Mouse (Mus musculus) kidney, adult 11 months (tissue): Measurements from ENCODE around the gene Mgat5.

Experiments used
- DNase-seq: peaks from one replicate; pipeline ENCODE4 v3.0.0; 2022

The Mgat5 gene

DNA sequence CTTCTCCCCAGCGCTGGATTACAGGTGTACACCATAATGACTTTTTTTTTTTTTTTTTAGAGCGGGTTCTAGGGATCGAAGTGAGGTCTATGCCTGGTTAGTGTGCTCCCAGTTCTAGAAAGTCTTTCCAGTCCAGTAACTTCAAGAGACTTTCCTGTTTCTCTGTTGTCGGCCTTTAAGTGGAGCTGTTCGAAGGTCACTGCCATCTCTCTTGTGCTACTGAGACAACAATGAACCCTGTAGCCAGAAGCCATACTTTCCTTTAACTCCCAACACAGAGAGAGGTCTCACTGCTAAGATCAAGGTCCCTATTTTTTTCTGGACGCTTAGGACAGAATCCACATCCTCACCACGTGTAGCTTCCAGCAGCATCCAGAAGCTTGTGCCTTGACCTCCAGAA is 13.4 kb downstream of the Mgat5 start:
- DNase-seq: no peak

- DNase-seq: no peak
Measured at GRCm38 (mm10) chr1:127219161-127219560, 14.3 kb downstream of the Mgat5 start.

- no peak for DNase-seq
Measured at GRCm38 (mm10) chr1:127219621-127220020, 14.8 kb downstream of the Mgat5 start.

- DNase-seq: no peak
Measured at GRCm38 (mm10) chr1:127221998-127222736, 17.4 kb downstream of the Mgat5 start.

DNA sequence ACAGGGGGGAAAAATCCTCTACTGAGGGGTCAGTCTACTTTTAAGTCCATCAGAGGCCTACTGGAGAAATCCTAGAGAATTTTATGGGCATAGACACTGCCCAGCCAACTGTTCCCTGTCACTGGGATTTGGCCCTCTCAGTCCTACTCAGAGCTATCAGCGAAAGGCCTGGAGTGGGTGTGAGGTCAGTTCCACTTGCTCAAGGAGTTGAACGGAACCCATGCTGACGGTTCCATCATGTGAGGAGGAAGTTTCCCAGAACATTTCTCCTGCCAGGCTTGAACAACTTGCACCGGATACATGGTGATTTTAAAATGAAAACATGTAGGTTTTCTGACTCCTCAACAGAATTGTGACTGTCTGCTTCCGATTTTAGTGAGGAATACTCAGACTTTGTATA is 20.2 kb downstream of the Mgat5 start:
- no peak for DNase-seq

- DNase-seq: no peak
Measured at GRCm38 (mm10) chr1:127229011-127229410, 24.2 kb downstream of the Mgat5 start.

- no peak for DNase-seq
Measured at GRCm38 (mm10) chr1:127230468-127230867, 25.7 kb downstream of the Mgat5 start.

- DNase-seq: no peak
Measured at GRCm38 (mm10) chr1:127233191-127233651, 28.4 kb downstream of the Mgat5 start.

- DNase-seq: no peak
Measured at GRCm38 (mm10) chr1:127235157-127235556, 30.3 kb downstream of the Mgat5 start.

- no peak for DNase-seq
Measured at GRCm38 (mm10) chr1:127236396-127236795, 31.6 kb downstream of the Mgat5 start.

DNA sequence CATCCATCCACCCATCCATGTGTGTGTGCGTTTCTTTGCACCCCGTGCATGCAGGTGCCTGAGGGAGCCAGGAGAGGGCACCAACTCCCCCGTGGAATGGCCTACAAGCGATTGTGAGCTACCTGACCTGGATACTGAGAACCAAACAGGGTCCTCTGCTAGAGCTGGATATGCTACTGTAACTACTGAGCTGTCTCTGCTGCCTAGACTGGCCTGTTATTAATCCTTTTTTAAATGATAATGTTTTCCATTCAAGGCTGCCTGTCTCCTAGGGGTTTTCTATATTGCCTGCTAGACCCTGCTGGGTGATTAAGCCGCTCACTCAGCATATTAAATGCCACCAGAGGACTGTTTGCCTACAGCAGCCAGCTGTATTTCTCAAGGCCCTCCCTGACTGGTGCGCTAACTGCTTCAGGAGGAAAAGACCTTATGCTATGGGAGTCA is 34.1 kb downstream of the Mgat5 start:
- no peak for DNase-seq

DNA sequence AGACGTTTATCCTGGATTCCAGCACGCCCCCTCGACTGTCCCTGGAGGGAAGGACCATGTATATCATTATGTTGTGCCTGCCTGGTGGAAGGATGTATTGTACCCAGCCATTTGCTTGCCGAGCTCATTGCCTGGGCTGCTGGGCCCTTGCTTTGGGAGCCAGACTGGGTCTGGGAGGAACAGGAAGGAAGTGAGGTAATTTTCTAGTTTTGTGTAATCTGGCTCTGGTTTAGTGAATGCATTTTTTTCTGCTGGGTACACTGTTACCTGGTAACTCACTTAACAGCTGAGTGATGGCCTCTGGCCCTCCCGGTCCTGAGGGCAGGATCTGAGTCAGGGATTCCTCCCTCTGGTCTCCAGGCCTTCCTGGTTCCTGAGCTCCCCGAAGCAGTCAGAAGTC is 35.1 kb downstream of the Mgat5 start:
- DNase-seq: no peak

DNA sequence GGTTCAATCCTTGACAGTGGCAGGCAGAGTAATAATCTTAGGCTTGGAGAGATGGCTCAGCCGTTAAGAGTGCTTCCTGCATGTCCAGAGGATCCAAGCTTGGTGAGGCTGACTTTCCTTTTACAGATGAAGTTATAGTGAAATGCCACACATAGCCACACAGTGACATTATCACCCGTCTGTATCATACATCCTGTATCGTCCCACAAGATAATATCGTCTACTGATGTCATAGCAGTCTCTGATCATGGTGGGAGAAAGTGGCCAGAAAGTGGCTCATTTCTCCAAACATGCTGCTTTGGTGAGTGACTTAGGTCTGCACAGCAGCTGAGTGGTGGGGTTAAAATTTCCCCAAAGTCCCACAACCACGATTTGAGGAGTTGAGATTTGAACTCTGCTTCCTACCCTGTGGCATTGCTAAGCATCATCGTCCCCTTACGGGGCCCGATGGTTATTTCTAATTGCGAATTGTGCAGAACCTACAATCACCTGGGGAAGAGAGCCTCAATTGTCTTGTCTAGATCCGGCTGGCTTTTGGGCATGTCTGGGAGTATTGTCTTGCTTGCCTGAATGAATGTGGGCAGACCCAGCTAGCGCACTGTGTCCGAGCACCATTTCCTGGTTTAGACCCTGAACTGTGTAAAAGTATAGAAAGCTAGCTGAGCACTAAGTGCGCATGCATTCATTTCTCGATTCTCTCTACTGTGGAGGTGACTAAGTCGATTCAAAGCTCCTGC is 37.5 kb downstream of the Mgat5 start:
- no peak for DNase-seq

DNA sequence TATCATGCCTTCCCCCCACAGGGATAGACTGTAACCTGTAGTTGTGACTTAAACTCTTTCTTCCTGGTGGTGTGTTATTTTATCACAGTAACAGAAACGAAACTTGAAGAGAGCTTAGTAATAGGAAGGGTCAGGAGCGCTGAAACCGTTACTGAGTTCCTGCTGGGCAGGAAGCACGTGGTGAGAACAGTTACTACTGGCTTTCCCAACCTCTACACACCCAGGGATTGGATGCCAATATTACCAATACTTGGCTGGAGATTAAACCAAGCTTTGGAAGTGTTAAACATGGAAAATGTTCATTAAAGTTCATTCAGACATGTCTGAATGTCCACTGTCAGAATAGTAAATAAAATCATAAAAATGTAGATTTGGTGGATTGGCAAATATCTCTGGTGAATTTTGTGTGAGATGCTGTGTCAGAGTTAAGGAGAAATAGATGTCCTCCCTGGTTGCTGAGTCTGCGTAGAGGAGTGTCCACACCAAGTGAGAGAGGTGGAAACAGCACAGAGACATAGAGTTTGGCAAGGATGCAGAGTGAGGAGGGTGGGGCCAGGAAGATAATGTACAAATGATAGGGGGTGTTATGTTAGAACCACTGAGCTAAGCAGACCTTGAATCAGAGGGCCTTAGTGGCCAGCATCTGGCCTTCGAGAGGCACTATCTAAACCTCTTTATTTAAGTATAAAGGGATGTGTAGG is 38.2 kb downstream of the Mgat5 start:
- no peak for DNase-seq

DNA sequence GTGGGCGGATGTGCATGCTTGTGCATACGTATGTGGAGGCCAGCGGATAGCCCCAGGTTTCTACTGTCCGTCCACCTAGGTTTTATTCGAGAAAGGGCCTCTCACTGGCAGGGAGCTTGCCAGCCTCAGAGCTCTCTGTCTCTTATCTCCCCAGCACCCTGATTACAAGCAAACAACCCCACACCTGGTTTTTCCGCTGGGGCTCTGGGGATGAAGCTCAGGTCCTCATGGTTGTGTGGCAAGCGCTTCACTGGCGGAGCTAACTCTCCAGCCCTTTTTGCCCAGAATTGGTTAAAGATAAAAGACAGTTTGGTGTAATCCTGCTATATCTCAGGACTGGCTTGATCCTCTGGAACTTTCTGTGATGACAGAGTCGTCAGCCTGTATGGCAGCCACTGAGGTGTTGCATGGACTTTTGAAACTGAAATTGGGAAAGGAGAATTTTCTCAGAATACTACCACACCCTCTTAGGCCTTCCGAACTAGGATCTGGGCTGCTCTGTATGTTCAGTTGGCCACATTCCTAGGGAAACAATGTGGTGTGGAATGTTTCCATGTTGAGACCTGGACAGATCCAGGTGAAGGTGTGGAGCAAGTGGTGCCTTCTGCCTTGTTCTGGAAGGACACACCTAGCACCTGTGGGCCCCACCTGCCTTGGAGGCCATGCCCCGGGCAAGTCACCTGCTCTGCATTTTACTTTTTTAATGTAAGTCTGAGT is 39.4 kb downstream of the Mgat5 start:
- DNase-seq: no peak

DNA sequence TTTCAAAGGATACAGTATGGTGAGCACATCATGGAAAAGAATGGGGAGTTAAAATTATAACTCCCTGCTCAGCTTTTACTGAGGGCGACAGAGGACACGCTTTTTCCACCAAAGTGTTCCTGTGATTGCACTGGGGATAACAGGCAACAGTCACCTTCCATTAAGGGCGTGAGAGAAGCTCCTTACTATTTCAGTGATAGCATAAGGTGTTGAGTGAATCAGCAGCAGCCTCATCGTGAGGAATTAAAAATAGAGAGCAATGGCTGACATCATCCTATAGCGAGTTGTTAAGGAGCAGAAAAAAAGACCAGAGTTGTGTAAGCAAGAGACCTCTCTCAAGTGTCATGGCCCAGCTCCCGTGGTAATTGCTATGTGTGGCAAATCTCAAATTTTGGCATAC is 41.3 kb downstream of the Mgat5 start:
- DNase-seq: no peak

DNA sequence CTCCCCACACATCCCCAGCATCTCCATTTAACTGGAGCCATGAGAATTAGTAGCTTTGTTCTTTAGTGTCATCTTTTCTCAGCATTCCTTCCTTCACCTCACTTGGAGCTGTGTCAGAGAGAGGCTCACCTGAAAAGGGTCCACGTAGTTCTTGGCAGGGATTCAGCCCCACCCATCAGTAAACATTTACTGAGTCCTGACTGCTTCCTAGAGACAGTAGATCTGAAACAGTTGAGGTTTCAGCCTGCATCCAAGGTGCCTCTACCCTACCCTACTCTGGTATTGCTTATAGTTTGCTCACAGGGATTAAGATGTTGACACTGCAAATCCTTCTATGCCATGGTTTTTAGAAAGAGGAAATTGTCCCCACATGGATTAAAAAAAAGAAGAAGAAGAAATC is 43.6 kb downstream of the Mgat5 start:
- peak; percentile 36 for DNase-seq

DNA sequence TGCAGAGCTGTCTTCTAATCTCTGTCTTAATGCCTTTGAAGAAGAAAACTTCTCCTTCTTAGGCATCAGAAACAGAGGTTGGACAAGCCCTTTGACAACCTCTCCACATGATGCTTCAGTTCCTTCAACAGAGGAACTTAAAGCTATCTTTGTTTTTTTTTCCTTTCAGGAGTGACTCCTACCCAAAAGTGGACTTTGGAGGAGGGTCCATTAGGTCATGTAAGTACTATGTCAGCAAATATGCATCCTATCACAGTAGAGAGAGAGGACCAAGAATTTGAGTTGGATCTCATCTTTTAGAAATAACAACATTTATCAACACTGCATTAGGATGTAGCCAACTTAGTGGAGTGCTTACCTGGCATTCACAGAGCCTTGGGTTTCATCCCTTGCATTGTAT is 44.8 kb downstream of the Mgat5 start:
- no peak for DNase-seq

DNA sequence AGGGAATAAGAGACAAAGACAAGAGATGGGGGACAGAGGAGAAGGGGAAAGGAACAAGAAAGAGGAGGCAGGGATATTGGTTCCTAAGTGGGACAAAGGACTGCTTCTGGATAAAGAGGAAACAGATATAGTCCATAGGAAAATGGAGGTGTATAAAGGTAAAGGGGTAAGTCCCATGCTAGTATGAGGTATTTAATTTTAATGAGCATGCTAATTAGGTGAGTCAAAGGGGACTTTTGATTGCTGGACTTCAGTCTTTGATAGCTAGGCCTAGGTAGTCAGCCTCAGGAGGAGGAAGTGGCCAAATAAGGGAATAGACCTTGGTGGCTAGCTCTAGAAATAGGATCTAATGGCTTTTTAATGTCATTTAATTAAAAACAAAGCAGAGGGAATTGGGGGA is 45.5 kb downstream of the Mgat5 start:
- no peak for DNase-seq

GRCm38 (mm10) chr1:127251751-127252150 is 46.9 kb downstream of the Mgat5 start:
- DNase-seq: no peak

DNA sequence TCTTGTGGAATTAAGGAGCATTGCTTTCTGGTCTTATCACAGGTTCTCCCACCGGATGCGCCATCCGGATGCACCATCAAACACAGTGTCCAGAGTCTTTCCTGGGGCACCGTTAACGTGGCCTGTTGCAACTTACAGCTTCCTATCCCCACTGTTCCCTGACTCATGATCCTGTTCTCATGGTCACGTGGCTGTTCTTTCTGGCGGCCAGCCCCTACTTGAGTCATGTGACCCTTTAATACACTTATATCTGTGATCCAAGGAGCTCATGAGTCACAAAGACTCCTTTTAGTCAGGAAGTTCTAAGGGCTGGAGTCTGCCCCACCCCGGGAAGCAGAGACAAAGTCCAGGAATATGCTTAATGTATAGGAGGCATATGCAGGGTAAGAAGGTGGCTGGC is 52.2 kb downstream of the Mgat5 start:
- no peak for DNase-seq

DNA sequence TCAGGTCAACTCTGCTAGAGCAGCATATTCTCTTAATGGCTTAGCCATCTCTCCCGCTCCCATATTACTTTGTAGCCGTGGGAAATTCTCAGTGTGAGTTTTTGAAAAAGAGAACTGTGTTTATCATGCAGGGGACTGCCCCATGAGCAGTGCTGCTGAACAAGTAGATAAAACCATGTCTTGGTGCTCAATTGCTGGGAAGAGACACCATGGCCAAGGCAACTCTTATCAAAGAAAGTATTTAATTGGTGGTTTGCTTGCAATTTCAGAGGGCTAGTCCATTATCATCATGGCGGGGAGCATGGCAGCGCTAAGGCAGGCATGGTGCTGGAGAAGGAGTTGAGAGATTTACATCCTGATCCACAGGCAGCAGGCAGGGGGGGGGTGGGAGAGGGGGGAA is 54.9 kb downstream of the Mgat5 start:
- DNase-seq: no peak

- peak; percentile 81 for DNase-seq
Measured at GRCm38 (mm10) chr1:127260969-127261368, 56.2 kb downstream of the Mgat5 start.
